Mouse (Mus musculus) MEL (cell line): ENCODE measurements around the gene Zfp318. TPM values are rescaled to one million over a fixed set of nuclear protein-coding genes. Genes with fewer than 3 reads are reported as not detected.
A peak's percentile ranks its signal among the peaks of the same experiment; 100 is the strongest.

ENCODE experiments used
- DNase-seq: peaks from one replicate; pipeline ENCODE4 v3.0.0; 2011; ENCODE audit warnings: low read depth, low spot score
- H3K27ac ChIP-seq: 2 replicates; pipeline ENCODE4 v1.5.1; 2012; ENCODE audit warnings: low read depth, mild to moderate bottlenecking, control low read depth, low read length, moderate library complexity; ENCODE audit not compliant: control insufficient read depth
- H3K27me3 ChIP-seq, 2 experiments: fragments of 150-350 bp in 1 of 2; sonication (generic) in 1 of 2; 2 replicates each; pipeline ENCODE4 v1.6.1; 2012; ENCODE audit warnings: low read length in 2 of 2, mild to moderate bottlenecking in 2 of 2, improper control_type of control experiment in 1 of 2, moderate library complexity in 1 of 2; ENCODE audit not compliant: insufficient read depth in 2 of 2, control insufficient read depth in 1 of 2
- H3K36me3 ChIP-seq, 2 experiments: 2 replicates each; pipeline ENCODE4 v1.6.1; 2012 to 2014; ENCODE audit warnings: low read length in 2 of 2, improper control_type of control experiment in 1 of 2, inconsistent platforms in 1 of 2, mild to moderate bottlenecking in 1 of 2; ENCODE audit not compliant: insufficient read depth in 2 of 2, control insufficient read depth in 1 of 2
- H3K4me1 ChIP-seq, 2 experiments: fragments of 150-350 bp in 1 of 2; sonication (generic) in 1 of 2; 2 replicates each; pipeline ENCODE4 v1.6.1; 2012; ENCODE audit warnings: low read length in 2 of 2, improper control_type of control experiment in 1 of 2, mild to moderate bottlenecking in 1 of 2; ENCODE audit not compliant: insufficient read depth in 2 of 2, control insufficient read depth in 1 of 2
- H3K4me3 ChIP-seq, 2 experiments: fragments of 150-350 bp in 1 of 2; sonication (generic) in 1 of 2; 2 replicates each; pipeline ENCODE4 v1.5.1; 2012; ENCODE audit warnings: low read depth in 2 of 2, low read length in 2 of 2, mild to moderate bottlenecking in 2 of 2, moderate library complexity in 2 of 2, control low read depth in 1 of 2, improper control_type of control experiment in 1 of 2; ENCODE audit not compliant: control insufficient read depth in 1 of 2, insufficient read depth in 1 of 2
- H3K79me2 ChIP-seq: 2 replicates; pipeline ENCODE4 v1.6.1; 2012; ENCODE audit warnings: mild to moderate bottlenecking, low read length, moderate library complexity; ENCODE audit not compliant: control insufficient read depth, poor library complexity, insufficient read depth
- H3K9ac ChIP-seq: 2 replicates; pipeline ENCODE4 v1.6.1; 2012; ENCODE audit warnings: low read depth, mild to moderate bottlenecking, control low read depth, low read length, moderate library complexity; ENCODE audit not compliant: control insufficient read depth, poor library complexity, severe bottlenecking
- H3K9me3 ChIP-seq: fragments of 150-350 bp; sonication (generic); replicated peaks from 2 replicates; pipeline ENCODE4 v1.6.1; 2012; ENCODE audit warnings: mild to moderate bottlenecking, low read length, improper control_type of control experiment, moderate library complexity; ENCODE audit not compliant: insufficient read depth
- BHLHE40 ChIP-seq: IDR thresholded peaks from 2 replicates; pipeline ENCODE4 v1.6.1; 2012; ENCODE audit warnings: low read depth, mild to moderate bottlenecking, inconsistent platforms, low read length, improper control_type of control experiment, borderline replicate concordance
- CHD1 ChIP-seq: IDR thresholded peaks from 2 replicates; pipeline ENCODE4 v1.6.1; 2012; ENCODE audit warnings: low read depth, mild to moderate bottlenecking, inconsistent platforms, low read length, improper control_type of control experiment
- CHD2 ChIP-seq: IDR thresholded peaks from 2 replicates; pipeline ENCODE4 v1.6.1; 2011; ENCODE audit warnings: low read length, improper control_type of control experiment
- CTCF ChIP-seq, 3 experiments: IDR thresholded peaks in 2 of 3; conservative IDR thresholded peaks in 1 of 3; 2 replicates each; pipeline ENCODE4 v1.5.1; 2011 to 2012; ENCODE audit warnings: low read length in 3 of 3, low read depth in 2 of 3, mild to moderate bottlenecking in 2 of 3, improper control_type of control experiment in 1 of 3, inconsistent platforms in 1 of 3, mixed read lengths in 1 of 3, moderate library complexity in 1 of 3; ENCODE audit not compliant: control insufficient read depth in 1 of 3, insufficient read depth in 1 of 3, poor library complexity in 1 of 3, severe bottlenecking in 1 of 3
- E2F4 ChIP-seq: IDR thresholded peaks from 2 replicates; pipeline ENCODE4 v1.6.1; 2011; ENCODE audit warnings: low read depth, low read length, improper control_type of control experiment, borderline replicate concordance
- EP300 ChIP-seq, 2 experiments: IDR thresholded peaks; 2 replicates each; pipeline ENCODE4 v1.6.1; 2011; ENCODE audit warnings: improper control_type of control experiment in 2 of 2, low read length in 2 of 2, low read depth in 1 of 2, mild to moderate bottlenecking in 1 of 2
- GATA1 ChIP-seq: IDR thresholded peaks from 2 replicates; pipeline ENCODE4 v1.6.1; 2011; ENCODE audit warnings: low read depth, low read length, improper control_type of control experiment
- HCFC1 ChIP-seq: IDR thresholded peaks from 2 replicates; pipeline ENCODE4 v1.6.1; 2012; ENCODE audit warnings: low read depth, mild to moderate bottlenecking, inconsistent platforms, low read length, improper control_type of control experiment, moderate library complexity
- JUND ChIP-seq: IDR thresholded peaks from 2 replicates; pipeline ENCODE4 v1.6.1; 2011; ENCODE audit warnings: low read depth, mild to moderate bottlenecking, improper control_type of control experiment, low read length
- KAT2A ChIP-seq: conservative IDR thresholded peaks from 2 replicates; pipeline ENCODE4 v1.6.1; 2012; ENCODE audit warnings: low read depth, low read length, improper control_type of control experiment, inconsistent platforms
- MAX ChIP-seq: IDR thresholded peaks from 2 replicates; pipeline ENCODE4 v1.6.1; 2011; ENCODE audit warnings: low read length, improper control_type of control experiment
- MAZ ChIP-seq: IDR thresholded peaks from 2 replicates; pipeline ENCODE4 v1.6.1; 2012; ENCODE audit warnings: low read depth, mild to moderate bottlenecking, inconsistent platforms, low read length, improper control_type of control experiment
- NRF1 ChIP-seq: IDR thresholded peaks from 2 replicates; pipeline ENCODE4 v1.6.1; 2014; ENCODE audit warnings: low read depth, mild to moderate bottlenecking, inconsistent platforms, low read length, improper control_type of control experiment, moderate library complexity; ENCODE audit not compliant: poor library complexity, insufficient read depth, severe bottlenecking
- POLR2AphosphoS5 ChIP-seq: IDR thresholded peaks from 2 replicates; pipeline ENCODE4 v1.6.1; 2012; ENCODE audit warnings: low read depth, borderline replicate concordance, mild to moderate bottlenecking, inconsistent platforms, low read length, moderate library complexity, mixed read lengths
- RAD21 ChIP-seq: IDR thresholded peaks from 2 replicates; pipeline ENCODE4 v1.6.1; 2011; ENCODE audit warnings: mild to moderate bottlenecking, low read depth, low read length, improper control_type of control experiment
- SIN3A ChIP-seq: IDR thresholded peaks from 2 replicates; pipeline ENCODE4 v1.6.1; 2012; ENCODE audit warnings: low read length, improper control_type of control experiment, inconsistent platforms
- SMC3 ChIP-seq: IDR thresholded peaks from 2 replicates; pipeline ENCODE4 v1.6.1; 2011; ENCODE audit warnings: low read depth, low read length, improper control_type of control experiment
- USF1 ChIP-seq: IDR thresholded peaks from 2 replicates; pipeline ENCODE4 v1.6.1; 2014; ENCODE audit warnings: low read depth, mild to moderate bottlenecking, inconsistent platforms, low read length, improper control_type of control experiment, moderate library complexity
- USF2 ChIP-seq, 2 experiments: IDR thresholded peaks; 2 replicates each; pipeline ENCODE4 v1.6.1; 2011 to 2012; ENCODE audit warnings: improper control_type of control experiment in 2 of 2, low read length in 2 of 2, borderline replicate concordance in 1 of 2, inconsistent platforms in 1 of 2, low read depth in 1 of 2, mild to moderate bottlenecking in 1 of 2; ENCODE audit not compliant: insufficient read depth in 1 of 2
- ZC3H11A ChIP-seq: IDR thresholded peaks from 2 replicates; pipeline ENCODE4 v1.6.1; 2012; ENCODE audit warnings: low read depth, mild to moderate bottlenecking, inconsistent platforms, low read length, improper control_type of control experiment
- ZNF384 ChIP-seq: IDR thresholded peaks from 2 replicates; pipeline ENCODE4 v1.6.1; 2012; ENCODE audit warnings: low read depth, mild to moderate bottlenecking, inconsistent platforms, low read length, improper control_type of control experiment
- polyA plus RNA-seq, 2 experiments: library from polyadenylated mRNA; stranded (reverse) in 1 of 2; unstranded in 1 of 2; fragments of >175 nt in 1 of 2; fragments of >200 nt in 1 of 2; gene quantifications; 2 replicates each; pipeline versions ENCODE4 v1.2.1 to v1.2.4; 2012; ENCODE audit warnings: low replicate concordance in 2 of 2, low read depth in 1 of 2; ENCODE audit not compliant: insufficient read length in 2 of 2, insufficient read depth in 1 of 2, missing spikeins in 1 of 2
- total RNA-seq: library from RNA; depleted of rRNA; stranded (reverse); fragments of 300-350 nt; gene quantifications from 2 replicates; pipeline ENCODE4 v1.2.3, GENCODE M21; 2012

Gene Zfp318
- total and polyA plus RNA-seq, 3 experiments = 8.1 to 36.8 (median 21.3) TPM

DNA sequence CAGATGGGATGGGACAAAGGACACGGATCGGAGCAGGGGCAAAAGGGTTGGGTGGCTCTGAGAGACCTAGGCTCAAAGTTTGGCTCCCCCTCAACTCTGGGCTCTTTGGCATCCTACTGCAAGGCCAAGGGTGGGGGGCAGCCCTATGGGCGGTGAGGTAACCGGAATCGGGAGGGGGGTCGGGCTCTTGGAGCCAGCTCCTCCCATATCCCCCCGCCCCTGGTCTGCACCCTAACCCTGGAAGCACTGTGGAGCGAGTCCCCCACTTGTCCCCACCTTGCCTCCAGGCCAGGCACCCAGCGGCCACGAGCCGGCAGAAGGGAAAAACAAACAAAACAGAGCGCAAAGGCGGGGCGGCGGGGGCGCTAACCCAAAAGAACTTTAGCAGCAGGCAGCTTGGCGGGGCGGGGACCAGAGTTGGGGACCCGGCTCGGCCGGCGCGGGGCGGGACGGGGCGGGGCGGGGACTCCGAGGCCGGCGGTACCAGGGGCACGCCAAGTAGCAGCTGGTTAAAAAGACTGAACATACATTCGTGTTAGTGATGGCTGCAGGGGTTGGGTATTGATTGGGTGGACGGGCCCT lies 71.7 kb downstream of the Zfp318 start:
- H3K4me1 ChIP-seq = no peaks in the 10 kb centered on the region
- no peak overlapping the region for H3K4me3 ChIP-seq
- no peak overlapping the region for H3K9ac ChIP-seq
- TF ChIP-seq USF2 (IDR thresholded peaks at IDR 0.05; ENCODE audit: borderline replicate concordance in 1 of 2, insufficient read depth in 1 of 2, low read depth in 1 of 2, low read length in 2 of 2) = no peak
- TF ChIP-seq CHD1 = no peak
- no peak for TF ChIP-seq HCFC1
- no peak for TF ChIP-seq MAX
- no peak for TF ChIP-seq BHLHE40
- no peak for TF ChIP-seq E2F4
- no peak for TF ChIP-seq JUND
- TF ChIP-seq KAT2A = no peak
- TF ChIP-seq ZNF384 = no peak
- no peak for TF ChIP-seq CTCF (IDR thresholded peaks at IDR 0.05 in 2 of 3, conservative IDR thresholded peaks at IDR 0.05 in 1 of 3; ENCODE audit: control insufficient read depth in 1 of 3, insufficient read depth in 1 of 3, low read depth in 2 of 3, low read length in 3 of 3, poor library complexity in 1 of 3, severe bottlenecking in 1 of 3)
- no peak for TF ChIP-seq CHD2
- TF ChIP-seq NRF1 = no peak
- TF ChIP-seq POLR2AphosphoS5 = no peak
- no peak for TF ChIP-seq GATA1
- TF ChIP-seq USF1 = no peak
- TF ChIP-seq MAZ = no peak
- TF ChIP-seq SIN3A = no peak
- TF ChIP-seq, all 39 proteins: peak for 0
- Histone ChIP-seq H3K79me2 (no peaks in the 10 kb centered on the region), H3K36me3 (no peaks in the 10 kb centered on the region), H3K27me3 (peaks cover 0 to 1% of the 10 kb centered on the region in 2 experiments; a peak in 1 of 4 replicates), H3K9me3 (no peaks in the 10 kb centered on the region), H3K27ac (no peak overlapping the region)
- DNase-seq = no peak

DNA sequence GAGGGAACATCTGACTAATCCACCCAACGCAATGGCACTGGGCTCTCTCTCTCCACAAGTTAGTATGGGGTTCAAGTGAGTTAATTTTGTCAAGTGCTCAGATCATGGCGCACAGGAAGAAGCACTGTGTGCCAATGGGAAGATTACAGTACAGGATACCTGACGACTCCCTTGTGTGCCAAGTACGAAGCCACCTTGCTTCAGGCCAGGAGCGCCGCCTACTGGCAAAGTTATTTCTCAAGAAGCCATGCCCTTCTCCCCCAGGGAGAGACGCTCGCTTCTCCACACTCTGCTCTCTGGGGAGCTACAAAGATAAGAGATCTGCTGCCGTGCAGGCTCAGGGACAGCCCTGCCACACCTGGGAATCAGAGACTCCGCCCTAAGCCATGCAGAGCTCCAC lies 74.3 kb downstream of the Zfp318 start:
- DNase-seq = peak; percentile 77
- Histone ChIP-seq H3K4me1 (no peaks in the 10 kb centered on the region), H3K27ac (no peak overlapping the region), H3K9ac (no peak overlapping the region), H3K79me2 (no peaks in the 10 kb centered on the region), H3K27me3 (no peaks in the 10 kb centered on the region), H3K4me3 (no peak overlapping the region), H3K36me3 (no peaks in the 10 kb centered on the region), H3K9me3 (no peaks in the 10 kb centered on the region)
- TF ChIP-seq ZC3H11A (peak; percentile 75), GATA1 (0 out of 2 replicates have a peak, but pooled peaks have one; percentile 19), EP300 (IDR thresholded peaks at IDR 0.05; ENCODE audit: low read depth in 1 of 2, low read length in 2 of 2) (no peak), CTCF (IDR thresholded peaks at IDR 0.05 in 2 of 3, conservative IDR thresholded peaks at IDR 0.05 in 1 of 3; ENCODE audit: control insufficient read depth in 1 of 3, insufficient read depth in 1 of 3, low read depth in 2 of 3, low read length in 3 of 3, poor library complexity in 1 of 3, severe bottlenecking in 1 of 3) (peak; percentile 83 to 89 (median 83)), SMC3 (peak; percentile 72), BHLHE40 (0 out of 2 replicates have a peak, but pooled peaks have one; percentile 13), RAD21 (peak; percentile 84), SIN3A (no peak)
